Mouse (Mus musculus) MEL (cell line): ENCODE data around the gene Sun2. TPM values are rescaled to one million over a fixed set of nuclear protein-coding genes. Genes with fewer than 3 reads are reported as not detected.

Source experiments
- DNase-seq: peaks from one replicate; pipeline ENCODE4 v3.0.0; 2011; ENCODE audit warnings: low read depth, low spot score
- H3K27ac ChIP-seq: 2 replicates; pipeline ENCODE4 v1.5.1; 2012; ENCODE audit warnings: low read depth, mild to moderate bottlenecking, control low read depth, low read length, moderate library complexity; ENCODE audit not compliant: control insufficient read depth
- H3K27me3 ChIP-seq, 2 experiments: fragments of 150-350 bp in 1 of 2; sonication (generic) in 1 of 2; 2 replicates each; pipeline ENCODE4 v1.6.1; 2012; ENCODE audit warnings: low read length in 2 of 2, mild to moderate bottlenecking in 2 of 2, improper control_type of control experiment in 1 of 2, moderate library complexity in 1 of 2; ENCODE audit not compliant: insufficient read depth in 2 of 2, control insufficient read depth in 1 of 2
- H3K36me3 ChIP-seq, 2 experiments: 2 replicates each; pipeline ENCODE4 v1.6.1; 2012 to 2014; ENCODE audit warnings: low read length in 2 of 2, improper control_type of control experiment in 1 of 2, inconsistent platforms in 1 of 2, mild to moderate bottlenecking in 1 of 2; ENCODE audit not compliant: insufficient read depth in 2 of 2, control insufficient read depth in 1 of 2
- H3K4me1 ChIP-seq, 2 experiments: fragments of 150-350 bp in 1 of 2; sonication (generic) in 1 of 2; 2 replicates each; pipeline ENCODE4 v1.6.1; 2012; ENCODE audit warnings: low read length in 2 of 2, improper control_type of control experiment in 1 of 2, mild to moderate bottlenecking in 1 of 2; ENCODE audit not compliant: insufficient read depth in 2 of 2, control insufficient read depth in 1 of 2
- H3K4me3 ChIP-seq, 2 experiments: fragments of 150-350 bp in 1 of 2; sonication (generic) in 1 of 2; 2 replicates each; pipeline ENCODE4 v1.5.1; 2012; ENCODE audit warnings: low read depth in 2 of 2, low read length in 2 of 2, mild to moderate bottlenecking in 2 of 2, moderate library complexity in 2 of 2, control low read depth in 1 of 2, improper control_type of control experiment in 1 of 2; ENCODE audit not compliant: control insufficient read depth in 1 of 2, insufficient read depth in 1 of 2
- H3K79me2 ChIP-seq: 2 replicates; pipeline ENCODE4 v1.6.1; 2012; ENCODE audit warnings: mild to moderate bottlenecking, low read length, moderate library complexity; ENCODE audit not compliant: control insufficient read depth, poor library complexity, insufficient read depth
- H3K9ac ChIP-seq: 2 replicates; pipeline ENCODE4 v1.6.1; 2012; ENCODE audit warnings: low read depth, mild to moderate bottlenecking, control low read depth, low read length, moderate library complexity; ENCODE audit not compliant: control insufficient read depth, poor library complexity, severe bottlenecking
- H3K9me3 ChIP-seq: fragments of 150-350 bp; sonication (generic); replicated peaks from 2 replicates; pipeline ENCODE4 v1.6.1; 2012; ENCODE audit warnings: mild to moderate bottlenecking, low read length, improper control_type of control experiment, moderate library complexity; ENCODE audit not compliant: insufficient read depth
- CHD2 ChIP-seq: IDR thresholded peaks from 2 replicates; pipeline ENCODE4 v1.6.1; 2011; ENCODE audit warnings: low read length, improper control_type of control experiment
- CTCF ChIP-seq, 3 experiments: IDR thresholded peaks in 2 of 3; conservative IDR thresholded peaks in 1 of 3; 2 replicates each; pipeline ENCODE4 v1.5.1; 2011 to 2012; ENCODE audit warnings: low read length in 3 of 3, low read depth in 2 of 3, mild to moderate bottlenecking in 2 of 3, improper control_type of control experiment in 1 of 3, inconsistent platforms in 1 of 3, mixed read lengths in 1 of 3, moderate library complexity in 1 of 3; ENCODE audit not compliant: control insufficient read depth in 1 of 3, insufficient read depth in 1 of 3, poor library complexity in 1 of 3, severe bottlenecking in 1 of 3
- E2F4 ChIP-seq: IDR thresholded peaks from 2 replicates; pipeline ENCODE4 v1.6.1; 2011; ENCODE audit warnings: low read depth, low read length, improper control_type of control experiment, borderline replicate concordance
- GABPA ChIP-seq: IDR thresholded peaks from 2 replicates; pipeline ENCODE4 v1.6.1; 2012; ENCODE audit warnings: low read depth, mild to moderate bottlenecking, inconsistent platforms, low read length, improper control_type of control experiment, moderate library complexity
- GATA1 ChIP-seq: IDR thresholded peaks from 2 replicates; pipeline ENCODE4 v1.6.1; 2011; ENCODE audit warnings: low read depth, low read length, improper control_type of control experiment
- HCFC1 ChIP-seq: IDR thresholded peaks from 2 replicates; pipeline ENCODE4 v1.6.1; 2012; ENCODE audit warnings: low read depth, mild to moderate bottlenecking, inconsistent platforms, low read length, improper control_type of control experiment, moderate library complexity
- JUND ChIP-seq: IDR thresholded peaks from 2 replicates; pipeline ENCODE4 v1.6.1; 2011; ENCODE audit warnings: low read depth, mild to moderate bottlenecking, improper control_type of control experiment, low read length
- KAT2A ChIP-seq: conservative IDR thresholded peaks from 2 replicates; pipeline ENCODE4 v1.6.1; 2012; ENCODE audit warnings: low read depth, low read length, improper control_type of control experiment, inconsistent platforms
- MAFK ChIP-seq: IDR thresholded peaks from 2 replicates; pipeline ENCODE4 v1.6.1; 2011; ENCODE audit warnings: low read depth, mild to moderate bottlenecking, low read length, improper control_type of control experiment, borderline replicate concordance
- MAX ChIP-seq: IDR thresholded peaks from 2 replicates; pipeline ENCODE4 v1.6.1; 2011; ENCODE audit warnings: low read length, improper control_type of control experiment
- MXI1 ChIP-seq: IDR thresholded peaks from 2 replicates; pipeline ENCODE4 v1.6.1; 2011; ENCODE audit warnings: mild to moderate bottlenecking, low read depth, low read length, improper control_type of control experiment
- MYB ChIP-seq: IDR thresholded peaks from 2 replicates; pipeline ENCODE4 v1.6.1; 2011; ENCODE audit warnings: mild to moderate bottlenecking, low read depth, low read length, improper control_type of control experiment
- NELFE ChIP-seq: IDR thresholded peaks from 2 replicates; pipeline ENCODE4 v1.6.1; 2011; ENCODE audit warnings: low read depth, low read length, improper control_type of control experiment
- NRF1 ChIP-seq: IDR thresholded peaks from 2 replicates; pipeline ENCODE4 v1.6.1; 2014; ENCODE audit warnings: low read depth, mild to moderate bottlenecking, inconsistent platforms, low read length, improper control_type of control experiment, moderate library complexity; ENCODE audit not compliant: poor library complexity, insufficient read depth, severe bottlenecking
- POLR2A ChIP-seq, 2 experiments: IDR thresholded peaks; 2 replicates each; pipeline ENCODE4 v1.6.1; 2011 to 2012; ENCODE audit warnings: low read length in 2 of 2, mild to moderate bottlenecking in 2 of 2, control low read depth in 1 of 2, improper control_type of control experiment in 1 of 2, low read depth in 1 of 2, moderate library complexity in 1 of 2; ENCODE audit not compliant: control insufficient read depth in 1 of 2, insufficient read depth in 1 of 2, poor library complexity in 1 of 2
- POLR2AphosphoS2 ChIP-seq: IDR thresholded peaks from 2 replicates; pipeline ENCODE4 v1.6.1; 2011; ENCODE audit warnings: low read length, improper control_type of control experiment
- POLR2AphosphoS5 ChIP-seq: IDR thresholded peaks from 2 replicates; pipeline ENCODE4 v1.6.1; 2012; ENCODE audit warnings: low read depth, borderline replicate concordance, mild to moderate bottlenecking, inconsistent platforms, low read length, moderate library complexity, mixed read lengths
- RAD21 ChIP-seq: IDR thresholded peaks from 2 replicates; pipeline ENCODE4 v1.6.1; 2011; ENCODE audit warnings: mild to moderate bottlenecking, low read depth, low read length, improper control_type of control experiment
- SIN3A ChIP-seq: IDR thresholded peaks from 2 replicates; pipeline ENCODE4 v1.6.1; 2012; ENCODE audit warnings: low read length, improper control_type of control experiment, inconsistent platforms
- SMC3 ChIP-seq: IDR thresholded peaks from 2 replicates; pipeline ENCODE4 v1.6.1; 2011; ENCODE audit warnings: low read depth, low read length, improper control_type of control experiment
- TBP ChIP-seq: IDR thresholded peaks from 2 replicates; pipeline ENCODE4 v1.8.0; 2011; ENCODE audit warnings: low read depth, low read length, improper control_type of control experiment
- USF1 ChIP-seq: IDR thresholded peaks from 2 replicates; pipeline ENCODE4 v1.6.1; 2014; ENCODE audit warnings: low read depth, mild to moderate bottlenecking, inconsistent platforms, low read length, improper control_type of control experiment, moderate library complexity
- USF2 ChIP-seq, 2 experiments: IDR thresholded peaks; 2 replicates each; pipeline ENCODE4 v1.6.1; 2011 to 2012; ENCODE audit warnings: improper control_type of control experiment in 2 of 2, low read length in 2 of 2, borderline replicate concordance in 1 of 2, inconsistent platforms in 1 of 2, low read depth in 1 of 2, mild to moderate bottlenecking in 1 of 2; ENCODE audit not compliant: insufficient read depth in 1 of 2
- ZC3H11A ChIP-seq: IDR thresholded peaks from 2 replicates; pipeline ENCODE4 v1.6.1; 2012; ENCODE audit warnings: low read depth, mild to moderate bottlenecking, inconsistent platforms, low read length, improper control_type of control experiment
- polyA plus RNA-seq, 2 experiments: library from polyadenylated mRNA; stranded (reverse) in 1 of 2; unstranded in 1 of 2; fragments of >175 nt in 1 of 2; fragments of >200 nt in 1 of 2; gene quantifications; 2 replicates each; pipeline versions ENCODE4 v1.2.1 to v1.2.4; 2012; ENCODE audit warnings: low replicate concordance in 2 of 2, low read depth in 1 of 2; ENCODE audit not compliant: insufficient read length in 2 of 2, insufficient read depth in 1 of 2, missing spikeins in 1 of 2
- total RNA-seq: library from RNA; depleted of rRNA; stranded (reverse); fragments of 300-350 nt; gene quantifications from 2 replicates; pipeline ENCODE4 v1.2.3, GENCODE M21; 2012

Gene Sun2
- total and polyA plus RNA-seq, 3 experiments = 4.3 to 10.6 TPM; not detected in 1

DNA sequence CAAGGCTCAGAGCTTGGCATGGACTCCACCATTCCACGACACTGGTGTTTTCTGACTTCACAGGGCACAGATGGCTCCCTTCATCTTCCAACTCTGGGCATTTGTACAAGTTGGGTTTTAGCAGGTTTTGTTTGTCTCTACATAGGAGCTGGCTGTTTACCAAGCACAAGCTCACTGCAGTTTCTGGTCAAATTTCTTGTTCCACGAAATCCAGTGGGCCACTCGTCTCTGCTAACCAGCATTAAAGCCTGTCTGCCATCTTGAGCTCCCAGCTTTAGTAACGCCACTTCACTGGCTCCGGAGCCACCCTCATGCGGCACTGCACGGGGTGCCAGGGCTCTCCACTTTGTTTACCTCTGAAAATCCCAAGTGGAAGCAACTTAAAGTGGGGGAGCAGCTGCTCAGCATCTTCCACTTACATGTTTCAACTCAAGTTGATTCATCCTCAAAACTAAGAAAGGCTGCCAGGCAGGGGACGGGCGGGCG, 24.3 kb upstream of the Sun2 start:
- H3K9me3 ChIP-seq = no peaks in the 10 kb centered on the region
- no peaks in the 10 kb centered on the region for H3K4me1 ChIP-seq
- no peaks in the 10 kb centered on the region for H3K27me3 ChIP-seq
- no peak overlapping the region for H3K9ac ChIP-seq
- no peak overlapping the region for H3K27ac ChIP-seq
- DNase-seq = no peak
- H3K36me3 ChIP-seq = no peaks in the 10 kb centered on the region
- no peak overlapping the region for H3K4me3 ChIP-seq
- no peaks in the 10 kb centered on the region for H3K79me2 ChIP-seq
- TF ChIP-seq RAD21 = no peak

DNA sequence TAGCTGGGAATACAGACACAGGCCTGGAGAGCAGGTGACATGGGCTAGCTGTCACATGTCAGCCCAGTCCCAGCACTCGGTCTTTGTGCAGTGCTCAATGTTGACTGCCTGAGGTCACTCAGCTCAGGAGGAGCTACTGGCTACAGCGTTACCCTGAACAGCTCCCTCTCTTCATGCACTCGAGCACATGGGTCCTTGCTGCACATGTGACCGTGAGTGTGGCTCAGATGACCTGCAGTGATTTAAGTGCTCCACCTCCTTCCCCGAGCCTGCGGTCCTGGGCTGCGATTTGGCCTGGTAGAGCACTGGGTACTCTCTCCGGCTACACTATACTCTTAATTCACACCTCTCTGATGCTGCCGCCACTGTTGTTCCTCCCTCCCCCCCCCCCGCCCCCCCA, 23.8 kb upstream of the Sun2 start:
- H3K27me3 ChIP-seq = no peaks in the 10 kb centered on the region
- H3K79me2 ChIP-seq = no peaks in the 10 kb centered on the region
- H3K36me3 ChIP-seq = no peaks in the 10 kb centered on the region
- TF ChIP-seq TBP (no peak), SMC3 (no peak), ZC3H11A (no peak), USF1 (no peak), KAT2A (no peak), NELFE (no peak), CHD2 (no peak), HCFC1 (no peak), POLR2AphosphoS2 (no peak), POLR2AphosphoS5 (no peak), NRF1 (no peak), MAX (no peak), GABPA (no peak)
- H3K27ac ChIP-seq = no peak overlapping the region
- H3K9ac ChIP-seq = no peak overlapping the region
- no peaks in the 10 kb centered on the region for H3K4me1 ChIP-seq
- no peaks in the 10 kb centered on the region for H3K9me3 ChIP-seq
- H3K4me3 ChIP-seq = no peak overlapping the region
- DNase-seq = no peak

DNA sequence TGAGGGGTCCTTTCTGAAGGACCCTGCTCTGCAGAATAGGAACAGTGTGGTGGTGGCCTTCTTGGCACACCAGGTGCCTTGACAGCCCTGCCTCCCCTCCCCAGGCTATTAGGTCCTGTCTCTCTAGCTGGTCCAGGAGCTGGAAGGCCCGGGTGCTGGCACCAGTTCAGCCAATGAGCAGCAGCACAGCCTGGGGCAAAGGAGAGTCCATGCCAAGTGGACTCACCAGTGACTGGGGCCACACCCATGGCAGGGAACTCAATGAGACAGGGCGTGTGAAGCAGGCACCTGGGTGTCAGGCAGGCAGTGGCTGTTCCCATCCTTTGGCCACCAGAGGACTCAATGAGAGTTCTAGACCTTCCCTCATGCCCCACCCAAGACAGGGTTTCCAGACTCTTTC, 23.0 kb upstream of the Sun2 start:
- Histone ChIP-seq H3K36me3 (no peaks in the 10 kb centered on the region), H3K4me1 (no peaks in the 10 kb centered on the region), H3K9ac (no peak overlapping the region), H3K79me2 (no peaks in the 10 kb centered on the region), H3K4me3 (no peak overlapping the region), H3K27ac (no peak overlapping the region), H3K9me3 (no peaks in the 10 kb centered on the region), H3K27me3 (no peaks in the 10 kb centered on the region)
- no peak for TF ChIP-seq USF1
- TF ChIP-seq POLR2AphosphoS2 = no peak
- TF ChIP-seq GATA1 = no peak
- no peak for TF ChIP-seq SIN3A
- no peak for TF ChIP-seq E2F4
- TF ChIP-seq CTCF (IDR thresholded peaks at IDR 0.05 in 2 of 3, conservative IDR thresholded peaks at IDR 0.05 in 1 of 3; ENCODE audit: control insufficient read depth in 1 of 3, insufficient read depth in 1 of 3, low read depth in 2 of 3, low read length in 3 of 3, poor library complexity in 1 of 3, severe bottlenecking in 1 of 3) = no peak
- TF ChIP-seq POLR2A (IDR thresholded peaks at IDR 0.05; ENCODE audit: control insufficient read depth in 1 of 2, insufficient read depth in 1 of 2, low read depth in 1 of 2, low read length in 2 of 2, poor library complexity in 1 of 2) = no peak
- TF ChIP-seq JUND = no peak
- no peak for TF ChIP-seq MAFK
- TF ChIP-seq MAX = no peak
- TF ChIP-seq USF2 (IDR thresholded peaks at IDR 0.05; ENCODE audit: borderline replicate concordance in 1 of 2, insufficient read depth in 1 of 2, low read depth in 1 of 2, low read length in 2 of 2) = no peak
- no peak for TF ChIP-seq MYB
- no peak for TF ChIP-seq MXI1
- DNase-seq = no peak
